Mouse (Mus musculus) fat pad, adult 2 months (tissue): ENCODE measurements around the gene Gm33815.
"Not testable (repeated sequence)": the region's sequence is repeated elsewhere in the genome, so short reads cannot be mapped to it uniquely, and the experiment has no call there.

Source experiments
- DNase-seq: peaks from one replicate; pipeline ENCODE4 v3.0.0-alpha.2; 2011; ENCODE audit warnings: low read depth, low spot score; ENCODE audit errors: extremely low read depth

The Gm33815 gene

DNA sequence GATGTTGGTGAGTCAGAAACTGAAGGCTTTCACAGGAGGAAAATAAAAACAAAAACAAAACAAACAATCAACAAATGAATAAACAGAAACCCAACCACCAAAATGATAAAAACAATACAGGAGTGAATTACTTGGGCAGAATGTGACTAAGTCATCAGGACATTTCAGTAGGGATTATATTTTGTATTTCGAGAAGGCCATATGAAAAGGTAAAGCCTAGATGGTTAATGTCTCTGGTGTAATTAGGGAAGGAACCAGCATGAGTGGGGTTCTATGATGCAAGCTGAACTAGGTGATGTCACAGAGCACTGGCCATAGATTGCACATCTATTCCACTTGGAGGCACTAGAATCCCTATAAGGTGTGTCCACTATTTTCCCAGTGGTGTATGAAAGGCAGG, at the start of gene Gm33815:
TSS of gene Gm33815 (plus strand) at position 301 of the 400 bp plus-strand sequence.
- DNase-seq = not testable (repeated sequence)
